Mouse (Mus musculus): Measurements from ENCODE around the gene Angptl4.
A peak's percentile ranks its signal among the peaks of the same experiment; 100 is the strongest.
"Not testable (repeated sequence)": the region's sequence is repeated elsewhere in the genome, so short reads cannot be mapped to it uniquely, and the experiment has no call there.

Gene Angptl4

GRCm38 (mm10) chr17:33781124-33781977 is at the start of gene Angptl4:
Angptl4 (minus strand) TSS chr17:33781830.
- DNase-seq: peak; percentile 15

DNA sequence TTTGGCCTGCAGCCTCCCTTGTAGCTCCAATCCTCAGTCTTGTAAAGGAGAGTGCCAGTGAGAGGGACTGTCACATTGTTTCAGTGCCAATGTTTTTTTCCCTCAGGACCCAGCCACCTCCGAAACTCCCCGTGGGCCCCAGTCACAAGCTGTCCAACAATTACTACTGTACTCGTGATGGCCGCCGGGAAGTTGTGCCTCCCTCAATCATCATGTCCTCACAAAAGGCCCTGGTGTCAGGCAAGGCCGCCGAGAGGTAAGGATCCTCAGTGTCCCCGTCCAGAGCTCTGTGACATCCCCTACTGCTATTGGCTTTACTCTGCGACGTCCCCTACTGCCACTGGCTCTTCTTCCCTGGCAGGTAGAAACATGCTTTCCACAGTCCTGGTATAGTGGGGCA is 47.9 kb upstream of the Angptl4 start:
- DNase-seq: peak; percentile 36

GRCm38 (mm10) chr17:33828892-33829291 is 47.3 kb upstream of the Angptl4 start:
- peak; percentile 74 for DNase-seq

- peak; percentile 63 for DNase-seq
These were observed 45.2 kb upstream of the Angptl4 start for GRCm38 (mm10) chr17:33826850-33827249.

- DNase-seq: no peak
These were observed 43.8 kb upstream of the Angptl4 start for GRCm38 (mm10) chr17:33825462-33825861.

DNA sequence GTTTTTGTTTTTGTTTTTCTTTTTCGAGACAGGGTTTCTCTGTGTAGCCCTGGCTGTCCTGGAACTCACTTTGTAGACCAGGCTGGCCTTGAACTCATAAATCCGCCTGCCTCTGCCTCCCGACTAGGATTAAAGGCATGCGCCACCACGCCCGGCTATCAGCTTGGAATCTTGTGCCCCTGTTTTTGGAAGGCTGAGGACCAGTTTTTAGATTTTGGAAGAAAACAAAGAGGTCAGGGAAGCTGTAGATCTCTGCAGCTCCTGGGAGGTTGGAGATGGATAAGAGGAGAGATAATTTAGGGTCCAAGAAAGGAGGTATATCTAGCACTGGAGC is 43.3 kb upstream of the Angptl4 start:
- DNase-seq: not testable (repeated sequence)

GRCm38 (mm10) chr17:33824084-33824996 is 42.7 kb upstream of the Angptl4 start, which contains the start of the genes Rps28 and Ndufa7:
Rps28 (minus strand) TSS chr17:33824562.
Ndufa7 (plus strand) TSS chr17:33824572.
- DNase-seq: peak; percentile 96

GRCm38 (mm10) chr17:33823171-33823570 is 41.5 kb upstream of the Angptl4 start:
- not testable (repeated sequence) for DNase-seq

GRCm38 (mm10) chr17:33822436-33822959 is 40.9 kb upstream of the Angptl4 start:
- DNase-seq: no peak

DNA sequence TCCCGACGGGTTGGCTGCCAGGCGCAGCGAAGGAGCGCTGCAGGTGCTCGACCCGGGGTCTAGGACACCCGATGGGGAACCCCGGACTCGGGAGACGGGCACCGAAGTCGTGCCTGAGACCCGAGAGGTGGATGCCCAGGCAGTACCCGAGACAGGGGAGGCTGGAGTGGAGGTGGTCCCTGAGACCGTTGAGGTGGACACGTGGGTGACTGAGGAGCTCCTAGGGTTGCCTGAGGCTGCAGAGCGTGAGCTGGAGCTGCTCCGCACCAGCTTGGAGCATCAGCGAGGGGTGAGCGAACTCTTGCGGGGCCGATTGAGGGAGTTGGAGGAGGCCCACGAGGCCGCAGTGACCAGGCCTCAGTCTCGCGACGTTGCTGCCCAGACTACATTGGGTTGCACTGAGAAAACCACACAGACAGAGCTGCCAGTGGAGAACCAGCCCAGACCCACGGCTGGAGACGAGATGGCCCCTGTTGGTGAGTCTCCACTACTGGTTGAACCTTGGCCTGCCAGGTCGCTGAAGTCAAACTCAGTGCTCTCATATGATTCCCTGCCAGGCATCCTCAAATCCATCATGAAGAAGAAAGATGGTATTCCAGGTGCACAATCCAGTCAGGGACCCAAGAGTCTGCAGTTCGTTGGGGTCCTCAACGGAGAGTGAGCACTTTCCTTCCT is 36.5 kb upstream of the Angptl4 start:
- no peak for DNase-seq

DNA sequence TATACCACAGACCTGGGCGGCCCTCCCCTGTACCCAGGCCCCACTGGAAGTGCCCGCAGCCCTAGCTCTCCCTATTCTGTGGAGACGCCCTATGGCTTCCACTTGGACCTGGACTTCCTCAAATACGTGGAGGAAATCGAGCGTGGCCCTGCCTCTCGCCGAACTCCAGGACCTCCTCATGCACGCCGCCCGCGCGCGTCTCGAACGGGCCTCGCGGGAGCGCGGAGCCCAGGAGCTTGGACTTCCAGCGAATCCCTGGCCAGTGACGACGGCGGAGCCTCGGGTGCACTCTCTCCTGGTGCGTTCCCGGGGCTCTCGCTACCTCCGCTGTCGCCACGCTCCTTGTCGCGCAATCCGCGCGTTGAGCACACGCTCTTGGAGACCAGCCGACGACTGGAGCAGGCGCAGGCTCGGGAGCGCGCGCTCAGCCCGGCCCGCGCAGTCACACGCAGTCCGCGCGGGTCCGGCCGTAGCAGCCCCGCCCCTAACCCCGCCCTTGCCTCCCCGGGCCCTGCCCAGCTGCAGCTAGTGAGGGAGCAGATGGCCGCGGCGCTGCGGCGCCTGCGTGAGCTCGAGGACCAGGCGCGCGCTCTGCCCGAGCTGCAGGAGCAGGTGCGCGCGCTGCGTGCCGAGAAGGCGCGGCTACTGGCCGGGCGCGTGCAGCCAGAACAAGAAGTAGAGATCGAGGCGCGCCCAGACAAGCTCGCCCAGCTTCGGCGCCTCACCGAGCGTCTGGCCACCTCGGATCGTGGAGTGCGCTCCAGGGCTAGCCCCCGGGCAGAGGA is 35.7 kb upstream of the Angptl4 start:
- peak; percentile 95 for DNase-seq

DNA sequence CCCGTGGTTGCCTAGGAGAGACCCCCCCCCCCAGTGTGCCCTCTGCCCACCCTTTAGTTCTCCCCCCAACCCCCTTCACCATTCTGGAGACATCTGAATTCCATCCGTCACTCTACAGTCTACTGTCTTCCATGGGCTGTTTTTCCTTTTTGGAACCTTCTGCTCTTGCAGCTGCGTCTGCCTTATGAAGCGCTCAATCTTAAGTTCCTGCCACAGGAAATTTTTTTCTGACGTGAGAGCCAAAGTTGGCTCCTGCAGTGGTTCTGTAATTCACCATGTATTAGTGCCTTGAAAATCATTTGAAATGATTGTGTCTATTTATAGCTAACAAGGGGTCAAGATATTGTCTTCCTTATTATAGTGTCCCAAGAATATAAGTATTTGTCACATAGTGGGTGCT is 35.0 kb upstream of the Angptl4 start:
- peak; percentile 34 for DNase-seq

DNA sequence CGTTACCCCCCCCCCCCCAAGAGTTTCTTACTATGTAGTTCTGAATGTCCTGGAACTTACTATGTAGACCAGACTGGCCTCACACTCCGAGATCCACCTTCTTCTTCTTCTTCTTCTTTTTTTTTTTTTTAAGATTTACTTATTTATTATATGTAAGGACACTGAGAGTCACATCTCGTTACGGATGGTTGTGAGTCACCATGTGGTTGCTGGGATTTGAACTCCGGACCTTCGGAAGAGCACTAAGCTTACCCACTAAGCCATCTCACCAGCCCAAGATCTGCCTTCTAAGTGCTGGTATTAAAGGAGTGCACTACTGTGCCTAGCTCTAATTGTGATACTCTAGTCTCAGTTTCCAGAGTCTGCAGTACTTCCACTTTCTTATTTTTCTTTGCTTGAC is 33.8 kb upstream of the Angptl4 start:
- DNase-seq: no peak

DNA sequence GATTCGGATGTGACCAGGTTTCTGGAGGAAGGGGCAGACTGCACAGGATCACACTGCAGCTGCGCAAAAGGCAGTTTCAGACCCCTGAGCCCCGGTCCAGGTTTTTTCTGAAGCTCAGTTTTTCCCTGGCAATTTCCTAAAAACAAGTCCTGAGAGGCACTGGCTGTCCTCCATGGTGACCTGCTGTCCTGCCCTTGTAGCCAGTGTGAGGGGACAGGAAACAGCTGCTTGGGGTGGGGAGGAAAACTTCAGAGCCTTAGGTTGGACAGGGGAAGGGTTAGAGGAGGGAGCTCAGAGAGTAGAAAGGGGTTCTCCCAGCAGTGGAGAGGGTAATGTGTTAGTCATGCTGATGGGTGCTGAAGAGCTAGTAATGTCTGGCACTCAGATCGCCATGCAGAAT is 31.4 kb upstream of the Angptl4 start:
- DNase-seq: no peak

GRCm38 (mm10) chr17:33812475-33812874 is 30.8 kb upstream of the Angptl4 start:
- DNase-seq: no peak

DNA sequence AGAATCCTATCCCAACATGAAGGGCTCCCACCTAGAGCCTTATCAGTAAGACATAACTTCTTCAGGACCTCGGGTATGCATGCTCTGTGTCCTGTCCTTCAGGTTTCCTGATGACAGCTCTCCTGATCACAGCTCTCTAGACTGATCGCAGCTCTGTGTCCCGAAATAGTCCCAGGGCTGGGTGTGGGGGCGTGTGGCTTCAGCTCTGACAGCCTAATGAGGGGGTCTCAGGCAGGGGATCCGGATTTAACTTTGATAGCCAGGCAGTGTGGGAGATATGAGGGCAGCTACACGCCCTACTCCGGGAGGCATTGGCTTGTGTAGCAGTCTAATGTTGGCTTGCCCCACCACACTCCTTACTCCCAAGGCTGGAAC is 29.5 kb upstream of the Angptl4 start:
- no peak for DNase-seq

DNA sequence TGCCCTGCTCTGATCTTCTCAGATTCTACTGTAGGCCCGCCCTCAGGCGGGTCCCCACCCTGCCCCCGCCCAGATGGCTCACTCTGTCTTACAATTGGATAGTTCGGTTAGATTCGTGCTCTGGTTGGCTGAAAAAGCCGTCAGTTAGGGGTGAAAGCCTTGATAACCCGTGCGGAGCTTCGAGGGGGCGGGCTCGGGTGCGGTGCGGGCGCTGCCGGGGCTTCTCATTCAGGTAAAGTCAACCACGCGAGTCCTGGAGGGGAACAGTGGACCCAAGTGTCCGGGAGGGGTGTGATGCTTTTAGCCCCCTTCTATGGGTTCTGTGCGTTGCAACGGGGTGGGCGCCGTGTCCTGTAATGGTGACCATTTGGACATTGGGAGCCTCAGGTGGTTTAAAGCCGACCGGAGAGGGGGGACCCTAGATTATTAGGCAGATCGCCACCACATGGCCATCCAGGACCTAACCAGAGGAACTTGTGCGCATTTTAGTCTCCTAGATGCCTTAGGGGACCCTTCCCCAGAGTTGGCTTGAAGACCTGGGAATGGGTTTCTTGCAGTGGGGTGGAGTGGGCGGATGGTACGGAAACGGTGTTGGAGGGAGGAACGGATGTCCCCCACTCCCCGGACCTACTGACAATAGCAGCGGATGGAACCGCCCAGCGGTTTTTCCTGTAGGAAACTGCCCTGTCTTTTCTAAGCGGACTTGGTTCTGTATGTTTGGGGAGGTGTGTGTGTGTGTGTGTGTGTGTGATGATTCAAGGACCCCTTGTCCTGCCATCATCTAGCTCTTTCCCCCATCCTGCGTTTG is 28.9 kb upstream of the Angptl4 start, which contains the start of gene Kank3:
Kank3 (plus strand) TSS at position 186 of the 808 bp plus-strand sequence.
- DNase-seq: peak; percentile 74

DNA sequence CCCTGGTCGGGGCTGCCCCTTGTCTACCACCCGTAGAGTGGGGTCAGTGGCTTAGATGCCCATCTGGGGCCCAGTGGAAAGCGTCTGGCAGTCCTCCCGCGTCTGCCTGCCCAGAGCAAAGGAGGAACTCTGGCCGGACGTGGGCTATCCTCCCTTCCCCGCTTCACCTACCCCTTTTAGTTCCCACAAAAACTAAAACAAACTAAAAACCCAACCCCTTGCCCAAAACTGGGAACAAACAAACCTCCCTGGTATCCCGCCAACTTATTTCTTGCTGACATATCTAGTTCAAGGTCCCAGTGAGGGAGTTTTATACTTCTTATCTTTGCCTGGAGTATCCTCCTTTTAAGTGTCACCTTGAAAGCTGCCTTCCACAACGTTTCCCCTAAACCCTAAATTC is 26.6 kb upstream of the Angptl4 start:
- no peak for DNase-seq

- DNase-seq: no peak
These were observed 25.7 kb upstream of the Angptl4 start for GRCm38 (mm10) chr17:33807181-33807888.

GRCm38 (mm10) chr17:33804745-33805144 is 23.1 kb upstream of the Angptl4 start:
- no peak for DNase-seq

Data from cerebellum, adult 11-12 months (tissue).